Mouse (Mus musculus) bone marrow macrophage, adult 2 months (primary cell): ENCODE results near the gene Prrxl1.

Experiments
- CTCF ChIP-seq: IDR thresholded peaks from 2 replicates; pipeline ENCODE4 v1.5.1; 2012; ENCODE audit warnings: low read depth, mild to moderate bottlenecking, low read length, moderate library complexity
- POLR2A ChIP-seq: IDR thresholded peaks from 2 replicates; pipeline ENCODE4 v1.6.1; 2012; ENCODE audit warnings: mild to moderate bottlenecking, low read depth, low read length, borderline replicate concordance

DNA sequence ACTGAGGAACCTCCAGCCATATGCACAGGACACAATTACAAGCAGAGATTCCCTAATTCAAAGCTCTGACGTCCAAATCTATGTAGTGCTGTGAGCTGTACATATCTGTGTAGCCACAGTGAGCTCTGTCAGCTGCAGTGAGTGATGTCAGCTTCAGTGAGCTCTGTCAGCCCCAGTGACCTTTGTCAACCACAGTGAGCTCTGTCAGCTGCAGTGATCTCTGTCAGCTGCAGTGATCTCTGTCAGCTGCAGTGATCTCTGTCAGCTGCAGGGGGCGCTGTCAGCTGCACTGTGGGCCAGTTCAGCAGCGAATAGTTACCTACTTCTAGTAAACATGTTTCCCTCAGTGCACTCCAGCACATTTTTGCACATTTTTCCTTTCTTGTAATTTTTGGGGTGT lies 10.2 kb downstream of the Prrxl1 start:
- TF ChIP-seq CTCF = peak; percentile 48; the same call in 1 of the 2 replicates
- TF ChIP-seq POLR2A = no peak
